Mouse (Mus musculus) liver, adult 2 months (tissue): Measurements from ENCODE around the gene Prss43. TPM values are rescaled to one million over a fixed set of nuclear protein-coding genes. Genes with fewer than 3 reads are reported as not detected.

Source experiments
- DNase-seq: peaks from one replicate; pipeline ENCODE4 v3.0.0-alpha.2; 2011; ENCODE audit warnings: low read depth, low spot score; ENCODE audit errors: extremely low read depth
- H3K27ac ChIP-seq: fragments of 200-500 bp; replicated peaks from 2 replicates; pipeline ENCODE4 v1.5.1; 2012; ENCODE audit warnings: low read depth, mild to moderate bottlenecking, control low read depth, inconsistent platforms, low read length; ENCODE audit not compliant: insufficient read depth
- H3K27me3 ChIP-seq: fragments of 200-500 bp; 2 replicates; pipeline ENCODE4 v1.6.1; 2012; ENCODE audit warnings: mild to moderate bottlenecking, moderate library complexity, low read length, inconsistent platforms; ENCODE audit not compliant: control insufficient read depth, insufficient read depth
- H3K36me3 ChIP-seq: fragments of 200-500 bp; 2 replicates; pipeline ENCODE4 v1.6.1; 2012; ENCODE audit warnings: low read length, inconsistent platforms; ENCODE audit not compliant: control insufficient read depth, insufficient read depth
- H3K4me1 ChIP-seq: fragments of 200-500 bp; 2 replicates; pipeline ENCODE4 v1.6.1; 2011; ENCODE audit warnings: low read length; ENCODE audit not compliant: control insufficient read depth, insufficient read depth
- H3K4me3 ChIP-seq: fragments of 200-500 bp; 2 replicates; pipeline ENCODE4 v1.5.1; 2011; ENCODE audit warnings: low read depth, mild to moderate bottlenecking, control low read depth, low read length, moderate library complexity; ENCODE audit not compliant: insufficient read depth
- H3K79me2 ChIP-seq: fragments of 200-500 bp; 2 replicates; pipeline ENCODE4 v1.6.1; 2012; ENCODE audit warnings: inconsistent platforms, mild to moderate bottlenecking, low read length, moderate library complexity; ENCODE audit not compliant: control insufficient read depth, insufficient read depth
- H3K9ac ChIP-seq: fragments of 200-500 bp; 2 replicates; pipeline ENCODE4 v1.6.1; 2012; ENCODE audit warnings: low read depth, mild to moderate bottlenecking, control low read depth, inconsistent platforms, low read length
- CTCF ChIP-seq: fragments of 200-500 bp; IDR thresholded peaks from 2 replicates; pipeline ENCODE4 v1.5.1; 2011; ENCODE audit warnings: low read depth, low read length, control low read depth
- POLR2A ChIP-seq: fragments of 200-500 bp; IDR thresholded peaks from 2 replicates; pipeline ENCODE4 v1.6.1; 2011; ENCODE audit warnings: low read length, control low read depth; ENCODE audit not compliant: insufficient read depth; ENCODE audit errors: extremely low read depth
- WGBS: fragments of 180-500 bp; shearing (Covaris S2); methylation state at CpG from one replicate; pipeline ENCODE4 v1.1.7; 2018; 5-methylcytosine and 5-hydroxymethylcytosine counted together
- polyA plus RNA-seq: library from polyadenylated mRNA; depleted of rRNA; stranded (reverse); fragments of >200 nt; gene quantifications from 2 replicates; pipeline ENCODE4 v1.2.3, GENCODE M21; 2012
- total RNA-seq: library from RNA; depleted of rRNA; stranded (reverse); fragments of >200 nt; gene quantifications from 2 replicates; pipeline ENCODE4 v1.2.3, GENCODE M21; 2014

Gene Prss43
- total and polyA plus RNA-seq, 2 experiments, result not detected

- Histone ChIP-seq H3K79me2 (no peaks in the 10 kb centered on the region), H3K36me3 (no peaks in the 10 kb centered on the region), H3K4me1 (peaks cover 3% of the 10 kb centered on the region), H3K9ac (no peak overlapping the region), H3K27me3 (no peaks in the 10 kb centered on the region), H3K4me3 (no peak overlapping the region), H3K27ac (no peak overlapping the region)
- DNase-seq, result no peak
- TF ChIP-seq POLR2A, result no peak
- no peak for TF ChIP-seq CTCF
- 72% methylated on average over 7 of the region's 7 CpGs for WGBS
These were observed 658 bp upstream of the Prss43 start for GRCm38 (mm10) chr9:110825832-110826231.

GRCm38 (mm10) chr9:110833021-110833420, 6.5 kb downstream of the Prss43 start:
- no peak for DNase-seq
- no peak overlapping the region for H3K4me3 ChIP-seq
- no peaks in the 10 kb centered on the region for H3K36me3 ChIP-seq
- 82% methylated on average over 5 of the region's 5 CpGs for WGBS
- H3K27me3 ChIP-seq, result no peaks in the 10 kb centered on the region
- no peak overlapping the region for H3K9ac ChIP-seq
- no peak overlapping the region for H3K27ac ChIP-seq
- H3K79me2 ChIP-seq, result no peaks in the 10 kb centered on the region
- no peaks in the 10 kb centered on the region for H3K4me1 ChIP-seq
- TF ChIP-seq CTCF (no peak), POLR2A (no peak)

- H3K4me3 ChIP-seq, result no peak within 1 kb of the TSS
- H3K9ac ChIP-seq, result no peak within 1 kb of the TSS
- no peak within 1 kb of the TSS for H3K27ac ChIP-seq
- TF ChIP-seq POLR2A (no peak), CTCF (no peak)
- no peaks in the 10 kb centered on the region for H3K79me2 ChIP-seq
- no peaks in the 10 kb centered on the region for H3K4me1 ChIP-seq
- DNase-seq, result no peak
- 83% methylated on average over 19 of the region's 19 CpGs for WGBS
- H3K27me3 ChIP-seq, result no peaks in the 10 kb centered on the region
- no peaks in the 10 kb centered on the region for H3K36me3 ChIP-seq
These were observed 7.9 kb downstream of the Prss43 start, which contains the start of gene Prss45 for GRCm38 (mm10) chr9:110834411-110834810. Gene Prss45 (plus strand): TSS chr9:110834588.

DNA sequence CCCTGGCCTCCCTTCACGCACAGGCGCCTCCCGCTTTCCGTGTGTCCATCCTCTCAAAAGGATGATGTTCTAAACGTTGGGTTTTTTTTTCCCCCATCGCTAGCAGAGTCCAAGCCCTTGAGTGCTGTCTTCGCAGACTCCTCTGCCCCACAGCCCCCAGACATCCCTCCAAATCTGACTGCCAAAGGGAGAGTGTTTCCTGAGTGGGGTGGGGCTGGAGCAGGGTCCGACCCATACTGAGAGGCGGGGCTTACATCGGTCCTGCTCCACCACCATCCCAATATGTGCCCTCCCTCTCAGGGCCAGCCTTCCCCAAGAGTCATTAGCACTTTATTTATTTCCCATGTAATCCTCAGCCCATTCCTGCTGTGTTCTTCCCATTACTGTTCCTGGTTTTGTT, 8.5 kb downstream of the Prss43 start:
- TF ChIP-seq POLR2A, result no peak
- no peak for TF ChIP-seq CTCF

DNA sequence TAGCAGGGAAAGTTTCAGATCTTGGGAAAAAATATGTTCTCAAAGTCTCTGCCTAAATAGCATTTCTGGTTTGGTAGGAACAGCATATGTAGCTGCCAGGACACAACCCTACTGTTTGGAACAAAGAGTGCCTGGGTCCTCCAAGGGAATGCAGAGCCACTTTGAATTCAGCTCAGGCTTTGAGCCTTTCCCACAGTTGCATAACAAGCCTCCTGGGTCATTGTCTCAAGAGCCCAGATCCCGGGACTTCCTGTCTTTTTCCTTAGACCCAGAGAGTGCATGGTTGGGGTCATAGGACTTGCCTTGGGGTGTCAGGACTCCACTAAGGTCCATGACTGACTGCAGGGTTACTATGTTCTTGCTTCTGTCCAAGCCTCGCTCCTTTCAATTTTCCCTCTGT, 9.6 kb downstream of the Prss43 start:
- H3K36me3 ChIP-seq, result no peaks in the 10 kb centered on the region
- no peak for DNase-seq
- H3K27me3 ChIP-seq, result no peaks in the 10 kb centered on the region
- no peak overlapping the region for H3K27ac ChIP-seq
- H3K4me3 ChIP-seq, result no peak overlapping the region
- 88% methylated on average over 2 of the region's 2 CpGs for WGBS
- peaks cover under 1% of the 10 kb centered on the region; the same call in 1 of the 2 replicates for H3K4me1 ChIP-seq
- no peaks in the 10 kb centered on the region for H3K79me2 ChIP-seq
- no peak overlapping the region for H3K9ac ChIP-seq
- TF ChIP-seq CTCF, result no peak

More for the DNA sequence above, 8.5 kb downstream of the Prss43 start:
- DNase-seq, result no peak
- H3K4me1 ChIP-seq, result no peaks in the 10 kb centered on the region
- H3K4me3 ChIP-seq, result no peak overlapping the region
- no peak overlapping the region for H3K9ac ChIP-seq
- no peaks in the 10 kb centered on the region for H3K36me3 ChIP-seq
- 49% methylated on average over 10 of the region's 10 CpGs for WGBS
- H3K79me2 ChIP-seq, result no peaks in the 10 kb centered on the region
- no peaks in the 10 kb centered on the region for H3K27me3 ChIP-seq
- H3K27ac ChIP-seq, result no peak overlapping the region

- no peak overlapping the region for H3K27ac ChIP-seq
- DNase-seq, result no peak
- no peak overlapping the region for H3K9ac ChIP-seq
- no peak overlapping the region for H3K4me3 ChIP-seq
- peaks cover 4% of the 10 kb centered on the region for H3K4me1 ChIP-seq
- no peaks in the 10 kb centered on the region for H3K27me3 ChIP-seq
- H3K36me3 ChIP-seq, result no peaks in the 10 kb centered on the region
- WGBS, result 87% methylated on average over 6 of the region's 6 CpGs
- TF ChIP-seq POLR2A (no peak), CTCF (no peak)
- no peaks in the 10 kb centered on the region for H3K79me2 ChIP-seq
These were observed 14.4 kb downstream of the Prss43 start for GRCm38 (mm10) chr9:110840905-110841304.
